ENCODE assay signal across 38 mouse cellular contexts in the genomic region with DNA sequence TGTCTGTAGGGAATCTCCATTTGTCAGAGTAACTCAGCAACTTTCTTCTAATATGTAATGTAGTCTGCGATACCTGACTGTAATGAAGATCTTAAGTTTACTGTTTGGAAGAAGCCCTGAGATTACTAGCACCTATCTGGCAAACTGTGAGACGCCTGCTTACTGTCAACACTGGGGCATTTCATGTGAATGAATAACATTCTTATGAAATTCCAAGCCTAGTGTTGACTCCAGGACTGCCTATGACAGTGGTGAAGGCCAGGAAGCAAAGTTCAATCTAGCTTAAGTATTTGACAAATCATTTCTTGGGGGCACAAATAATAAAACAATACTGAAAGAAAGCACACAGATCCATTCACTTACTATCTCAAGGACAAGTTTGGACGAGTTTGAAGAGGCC. TPM values are rescaled to one million over a fixed set of nuclear protein-coding genes. Genes with fewer than 3 reads are reported as not detected.
"Had no signal": no experiment of that assay in that cellular context is flagged by ENCODE, and none has a peak within 500 bp of the region (broad histone marks: within the 10 kb centered on the region; RNA-seq: fewer than 3 reads in every experiment).

No protein-coding gene starts in this region.

- H3K27ac ChIP-seq: embryonic facial prominence, embryonic 10.5 days; embryonic facial prominence, embryonic 12.5 days; embryonic facial prominence, embryonic 13.5 days; embryonic facial prominence, embryonic 15.5 days; forebrain, embryonic 10.5 days; forebrain, embryonic 12.5 days; forebrain, embryonic 13.5 days; forebrain, embryonic 15.5 days; gastrocnemius, adult 2 months had no signal

- H3K27me3 ChIP-seq: embryonic facial prominence, embryonic 12.5 days; embryonic facial prominence, embryonic 13.5 days; embryonic facial prominence, embryonic 15.5 days; forebrain, embryonic 12.5 days; forebrain, embryonic 13.5 days; forebrain, embryonic 15.5 days had no signal

- DNase-seq: cerebellum, adult 18-20 months; cerebellum, adult 2 months; cerebellum, adult 8-10 months; cerebellum, adult 9-10 months; cerebellum, adult 9-11 months; cerebellum, postnatal 10 days; cerebellum, postnatal 14 days; cerebellum, postnatal 25 days; cerebellum, postnatal 36 days; embryo, embryonic 11 days; forebrain, postnatal 0 days; gastrocnemius, adult 2 months; gastrocnemius, postnatal 10 days; gastrocnemius, postnatal 14 days; gastrocnemius, postnatal 25 days; gastrocnemius, postnatal 36 days; heart, adult 11 months had no signal

- H3K9me3 ChIP-seq: embryonic facial prominence, embryonic 13.5 days; embryonic facial prominence, embryonic 15.5 days; forebrain, embryonic 15.5 days had no signal

- ATAC-seq: forebrain, embryonic 13.5 days; forebrain, embryonic 14.5 days; forebrain, embryonic 15.5 days; forebrain, embryonic 16.5 days; forebrain, postnatal 0 days had no signal

- H3K4me3 ChIP-seq: embryonic facial prominence, embryonic 10.5 days; embryonic facial prominence, embryonic 12.5 days; embryonic facial prominence, embryonic 13.5 days; embryonic facial prominence, embryonic 15.5 days; erythroblast, embryonic 14.5 days; forebrain, embryonic 10.5 days; forebrain, embryonic 12.5 days; forebrain, embryonic 13.5 days; forebrain, embryonic 15.5 days; gastrocnemius, adult 2 months had no signal

- H3K9ac ChIP-seq: embryonic facial prominence, embryonic 12.5 days; embryonic facial prominence, embryonic 13.5 days; embryonic facial prominence, embryonic 15.5 days; forebrain, embryonic 12.5 days; forebrain, embryonic 13.5 days; forebrain, embryonic 15.5 days; forebrain, postnatal 0 days had no signal

- H3K36me3 ChIP-seq: embryonic facial prominence, embryonic 10.5 days; embryonic facial prominence, embryonic 12.5 days; embryonic facial prominence, embryonic 13.5 days; embryonic facial prominence, embryonic 15.5 days; forebrain, embryonic 10.5 days; forebrain, embryonic 12.5 days; forebrain, embryonic 15.5 days had no signal

- H3K4me2 ChIP-seq: embryonic facial prominence, embryonic 12.5 days; embryonic facial prominence, embryonic 13.5 days; embryonic facial prominence, embryonic 15.5 days; forebrain, embryonic 12.5 days; forebrain, embryonic 13.5 days; forebrain, embryonic 15.5 days had no signal

- H3K4me1 ChIP-seq: embryonic facial prominence, embryonic 10.5 days; embryonic facial prominence, embryonic 12.5 days; embryonic facial prominence, embryonic 13.5 days; embryonic facial prominence, embryonic 15.5 days; forebrain, embryonic 10.5 days; forebrain, embryonic 12.5 days; forebrain, embryonic 13.5 days; forebrain, embryonic 15.5 days had no signal

RNA-seq across cellular contexts. Expression of a gene that starts 24.0 kb away (rescaled TPM):
- total RNA-seq: common myeloid progenitor, adult 5-6 weeks; forebrain, postnatal 0 days; gastrocnemius, adult 18-20 months; gastrocnemius, adult 8-10 months; gastrocnemius, postnatal 10 days; gastrocnemius, postnatal 14 days; gastrocnemius, postnatal 25 days; gastrocnemius, postnatal 36 days; gastrocnemius, postnatal 4 days; granulocyte monocyte progenitor cell, adult 5-6 weeks had no signal
- polyA plus RNA-seq: cerebellum, adult 2 months; cortical plate, adult 2 months; embryonic facial prominence, embryonic 10.5 days; embryonic facial prominence, embryonic 11.5 days; embryonic facial prominence, embryonic 12.5 days; embryonic facial prominence, embryonic 13.5 days; embryonic facial prominence, embryonic 14.5 days; erythroblast, embryonic 14.5 days; forebrain, embryonic 10.5 days; forebrain, embryonic 11.5 days; forebrain, embryonic 12.5 days; forebrain, embryonic 13.5 days; forebrain, embryonic 14.5 days; forebrain, embryonic 15.5 days; forebrain, embryonic 16.5 days; forebrain, postnatal 0 days; frontal cortex, adult 2 months had no signal
